In genomic region chr13:32827111-32827822, GRCm38 (mm10) we compare ENCODE assay signal across 15 mouse cellular contexts. TPM values are rescaled to one million over a fixed set of nuclear protein-coding genes. Genes with fewer than 3 reads are reported as not detected.
A peak's percentile ranks its signal among the peaks of the same experiment; 100 is the strongest.
DNase-seq lines count a peak whose midpoint lies in the region; ATAC-seq and TF ChIP-seq lines count a peak whose summit lies in the region.
"Had no signal": no experiment of that assay in that cellular context is flagged by ENCODE, and none has a peak within 500 bp of the region (broad histone marks: within the 10 kb centered on the region; RNA-seq: fewer than 3 reads in every experiment).

No protein-coding gene starts in this region.

- DNase-seq in adrenal gland, adult (ENCODE audit: inconsistent age in 2 of 2, low spot score in 1 of 2): peak; percentile 65 to 89
- no peak for DNase-seq in adrenal gland, postnatal 4 days (ENCODE audit: low spot score in 2 of 2)
- no peak for DNase-seq in left cerebral cortex, adult 2 months (ENCODE audit: extremely low spot score in 1 of 2, low spot score in 2 of 2)
- DNase-seq in left cerebral cortex, postnatal 25 days (ENCODE audit: low spot score in 2 of 2): no peak
- DNase-seq in ovary, adult 18-20 months (ENCODE audit: low spot score): peak; percentile 51
- DNase-seq in ovary, postnatal 10 days (ENCODE audit: low spot score): no peak
- no peak for DNase-seq in forebrain, embryonic 10.5 days (ENCODE audit: extremely low spot score, low spot score)
- DNase-seq: layer of hippocampus, postnatal 36 days had no signal

- intact Hi-C loops in left cerebral cortex, adult 2 months (cut with DNase I): no loop called here
- intact Hi-C loops in left cerebral cortex, postnatal 25 days (cut with DNase I): no loop called here

- no peaks in the 10 kb centered on the region for H3K27me3 ChIP-seq in forebrain, embryonic 10.5 days (ENCODE audit: poor library complexity, severe bottlenecking)
- H3K27me3 ChIP-seq: hindbrain, embryonic 15.5 days; limb, embryonic 13.5 days; megakaryocyte, embryonic 14.5 days had no signal

- TF ChIP-seq CTCF in left cerebral cortex, adult 2 months (IDR thresholded peaks at IDR 0.05): peak; percentile 24

- H3K4me1 ChIP-seq in forebrain, embryonic 10.5 days: no peaks in the 10 kb centered on the region
- H3K4me1 ChIP-seq: hindbrain, embryonic 15.5 days; limb, embryonic 13.5 days had no signal

- WGBS in forebrain, embryonic 10.5 days: 88% methylated on average over 3 of the region's 3 CpGs

- peaks cover 8% of the 10 kb centered on the region for H3K36me3 ChIP-seq in forebrain, embryonic 10.5 days (replicated peaks)

- H3K27ac ChIP-seq in left cerebral cortex, adult 2 months: no peak overlapping the region
- no peak overlapping the region for H3K27ac ChIP-seq in forebrain, embryonic 10.5 days
- H3K27ac ChIP-seq: hindbrain, embryonic 15.5 days; limb, embryonic 13.5 days had no signal

- H3K9me3 ChIP-seq in forebrain, embryonic 10.5 days: no peaks in the 10 kb centered on the region
- H3K9me3 ChIP-seq: hindbrain, embryonic 15.5 days; limb, embryonic 13.5 days; megakaryocyte, embryonic 14.5 days had no signal

- H3K4me3 ChIP-seq in left cerebral cortex, adult 2 months: no peak overlapping the region
- no peak overlapping the region for H3K4me3 ChIP-seq in forebrain, embryonic 10.5 days
- H3K4me3 ChIP-seq: hindbrain, embryonic 15.5 days; limb, embryonic 13.5 days; megakaryocyte, embryonic 14.5 days had no signal

- no peak for ATAC-seq in cerebellum, adult (ENCODE audit: insufficient number of reproducible peaks, low FRiP score, low TSS enrichment)
- ATAC-seq: forebrain, postnatal 0 days had no signal

RNA-seq across cellular contexts. Expression of gene Serpinb1a, which starts 23.7 kb away (rescaled TPM):
- 10 to 100 TPM; 32.7 to 41.3 TPM for total RNA-seq in adrenal gland, postnatal 4 days (2021)
- total RNA-seq in left cerebral cortex, adult 2 months (2021): 1 to 10 TPM; 2.6 to 4.6 TPM
- 1 to 10 TPM; 2.5 to 3.8 TPM for total RNA-seq in left cerebral cortex, postnatal 25 days (2021)
- 0.53 and 0.88 TPM in 2 replicates for polyA plus RNA-seq in forebrain, embryonic 10.5 days (2016; fragmentation: Nextera tagmentation; extraction: Ambion mirVana)

RNA-seq across cellular contexts. Expression of gene D930007J09Rik, which starts 24.6 kb away (rescaled TPM):
- not detected for total RNA-seq in adrenal gland, postnatal 4 days (2021)
- not detected for total RNA-seq in left cerebral cortex, adult 2 months (2021)
- 1 to 10 TPM; 1.1 to 1.7 TPM for total RNA-seq in left cerebral cortex, postnatal 25 days (2021)
- not detected in 2 replicates for polyA plus RNA-seq in forebrain, embryonic 10.5 days (2016; fragmentation: Nextera tagmentation; extraction: Ambion mirVana)
- total RNA-seq: forebrain, postnatal 0 days had no signal
- polyA plus RNA-seq: forebrain, postnatal 0 days; heart, embryonic 16.5 days; hindbrain, embryonic 15.5 days; limb, embryonic 13.5 days; spleen, adult 2 months had no signal

RNA-seq across cellular contexts. Expression of gene Wrnip1, which starts 25.4 kb away (rescaled TPM):
- total RNA-seq in adrenal gland, postnatal 4 days (2021): 10 to 100 TPM; 44.9 TPM
- total RNA-seq in left cerebral cortex, adult 2 months (2021): 10 to 100 TPM; 57.0 to 63.4 TPM
- total RNA-seq in left cerebral cortex, postnatal 25 days (2021): 10 to 100 TPM; 56.5 to 67.2 TPM
- polyA plus RNA-seq in forebrain, embryonic 10.5 days (2016; fragmentation: Nextera tagmentation; extraction: Ambion mirVana): 13.0 and 15.7 TPM in 2 replicates

RNA-seq across cellular contexts. Expression of gene Mylk4, which starts 43.5 kb away (rescaled TPM):
- total RNA-seq in adrenal gland, postnatal 4 days (2021): 1 to 10 TPM; 3.1 to 4.9 TPM
- total RNA-seq in left cerebral cortex, adult 2 months (2021): under 1 TPM; 0.07 to 0.16 TPM
- total RNA-seq in left cerebral cortex, postnatal 25 days (2021): under 1 TPM; 0.14 to 0.16 TPM
- not detected in 2 replicates for polyA plus RNA-seq in forebrain, embryonic 10.5 days (2016; fragmentation: Nextera tagmentation; extraction: Ambion mirVana)
- polyA plus RNA-seq: spleen, adult 2 months had no signal

Comparison
In these comparisons a context has a peak if more than half of its experiments do, and no peak if none do; other contexts are left out.
1. DNase-seq: peak in adrenal gland, adult (2 of 2) and ovary, adult 18-20 months (single experiment); none in adrenal gland, postnatal 4 days (0 of 2), left cerebral cortex, adult 2 months (0 of 2), left cerebral cortex, postnatal 25 days (0 of 2), ovary, postnatal 10 days (single experiment) and forebrain, embryonic 10.5 days (single experiment).
2. RNA of gene Serpinb1a, which starts 23.7 kb away (total RNA-seq): 32.7 to 41.3 TPM in adrenal gland, postnatal 4 days; 2.6 to 4.6 TPM in left cerebral cortex, adult 2 months and 2.5 to 3.8 TPM in left cerebral cortex, postnatal 25 days; every median in the first group is over 4 times any median in the second.